Mouse (Mus musculus) ES-Bruce4 (cell line): ENCODE results near the gene Pepd. TPM values are rescaled to one million over a fixed set of nuclear protein-coding genes. Genes with fewer than 3 reads are reported as not detected.

ENCODE experiments used
- H3K27ac ChIP-seq: 2 replicates; pipeline ENCODE4 v1.5.1; 2012; ENCODE audit warnings: low read length, inconsistent platforms; ENCODE audit not compliant: insufficient read depth
- H3K27me3 ChIP-seq: 2 replicates; pipeline ENCODE4 v1.6.1; 2012; ENCODE audit warnings: mild to moderate bottlenecking, low read length, inconsistent platforms; ENCODE audit not compliant: control insufficient read depth, poor library complexity, insufficient read depth, severe bottlenecking
- H3K36me3 ChIP-seq: 2 replicates; pipeline ENCODE4 v1.6.1; 2012; ENCODE audit warnings: inconsistent platforms, mild to moderate bottlenecking, low read length, moderate library complexity; ENCODE audit not compliant: control insufficient read depth, poor library complexity, insufficient read depth, severe bottlenecking
- H3K4me1 ChIP-seq: one replicate; pipeline ENCODE4 v1.8.1; 2011; ENCODE audit warnings: low read length; ENCODE audit not compliant: control insufficient read depth, insufficient read depth
- H3K4me3 ChIP-seq: 2 replicates; pipeline ENCODE4 v1.5.1; 2011; ENCODE audit warnings: low read depth, mild to moderate bottlenecking, low read length
- H3K9ac ChIP-seq: 2 replicates; pipeline ENCODE4 v1.6.1; 2012; ENCODE audit warnings: low read depth, mild to moderate bottlenecking, inconsistent platforms; ENCODE audit not compliant: poor library complexity, severe bottlenecking
- H3K9me3 ChIP-seq: replicated peaks from 2 replicates; pipeline ENCODE4 v1.6.1; 2012; ENCODE audit warnings: mild to moderate bottlenecking, low read length, inconsistent platforms; ENCODE audit not compliant: control insufficient read depth, poor library complexity, insufficient read depth, severe bottlenecking
- CTCF ChIP-seq: IDR thresholded peaks from one replicate; pipeline ENCODE4 v1.8.1; 2011; ENCODE audit warnings: low read depth, low read length
- EP300 ChIP-seq: IDR thresholded peaks from 2 replicates; pipeline ENCODE4 v1.6.1; 2011; ENCODE audit warnings: low read depth, low read length; ENCODE audit not compliant: insufficient read depth
- POLR2A ChIP-seq: IDR thresholded peaks from one replicate; pipeline ENCODE4 v1.8.1; 2011; ENCODE audit warnings: low read length; ENCODE audit not compliant: insufficient read depth
- polyA plus RNA-seq: library from polyadenylated mRNA; stranded (reverse); fragments of >200 nt; gene quantifications from 2 replicates; pipeline ENCODE4 v1.2.4, GENCODE M21; 2011; ENCODE audit warnings: low read depth; ENCODE audit not compliant: missing spikeins, insufficient read depth, insufficient read length

The Pepd gene
- polyA plus RNA-seq, 1 experiment, result 17.7 TPM

- Histone ChIP-seq H3K4me3 (no peak overlapping the region), H3K36me3 (no peaks in the 10 kb centered on the region)
- TF ChIP-seq CTCF (no peak), EP300 (no peak), POLR2A (no peak)
Measured at GRCm38 (mm10) chr7:35028559-35028958, 116.4 kb downstream of the Pepd start.

GRCm38 (mm10) chr7:35029228-35029627 is 117.0 kb downstream of the Pepd start:
- Histone ChIP-seq H3K27me3 (no peaks in the 10 kb centered on the region), H3K9ac (no peak overlapping the region), H3K4me1 (no peaks in the 10 kb centered on the region), H3K27ac (no peak overlapping the region), H3K4me3 (no peak overlapping the region), H3K36me3 (no peaks in the 10 kb centered on the region), H3K9me3 (no peaks in the 10 kb centered on the region)
- TF ChIP-seq EP300 (0 out of 2 replicates have a peak, but pooled peaks have one; percentile 20), CTCF (no peak)

More at GRCm38 (mm10) chr7:35028559-35028958, 116.4 kb downstream of the Pepd start:
- Histone ChIP-seq H3K9ac (no peak overlapping the region), H3K27ac (no peak overlapping the region), H3K9me3 (no peaks in the 10 kb centered on the region), H3K4me1 (no peaks in the 10 kb centered on the region), H3K27me3 (no peaks in the 10 kb centered on the region)

GRCm38 (mm10) chr7:35029648-35030047 is 117.5 kb downstream of the Pepd start:
- no peaks in the 10 kb centered on the region for H3K9me3 ChIP-seq
- no peaks in the 10 kb centered on the region for H3K36me3 ChIP-seq
- no peaks in the 10 kb centered on the region for H3K4me1 ChIP-seq
- TF ChIP-seq CTCF (no peak), POLR2A (no peak)
- no peak overlapping the region for H3K4me3 ChIP-seq
- no peak overlapping the region for H3K27ac ChIP-seq
- H3K27me3 ChIP-seq, result no peaks in the 10 kb centered on the region
- no peak overlapping the region for H3K9ac ChIP-seq

GRCm38 (mm10) chr7:35030567-35030966 is 118.4 kb downstream of the Pepd start:
- Histone ChIP-seq H3K9me3 (no peaks in the 10 kb centered on the region), H3K9ac (no peak overlapping the region), H3K4me3 (no peak overlapping the region), H3K36me3 (no peaks in the 10 kb centered on the region), H3K27ac (no peak overlapping the region), H3K4me1 (no peaks in the 10 kb centered on the region), H3K27me3 (no peaks in the 10 kb centered on the region)
- no peak for TF ChIP-seq POLR2A
- no peak for TF ChIP-seq EP300
- no peak for TF ChIP-seq CTCF

DNA sequence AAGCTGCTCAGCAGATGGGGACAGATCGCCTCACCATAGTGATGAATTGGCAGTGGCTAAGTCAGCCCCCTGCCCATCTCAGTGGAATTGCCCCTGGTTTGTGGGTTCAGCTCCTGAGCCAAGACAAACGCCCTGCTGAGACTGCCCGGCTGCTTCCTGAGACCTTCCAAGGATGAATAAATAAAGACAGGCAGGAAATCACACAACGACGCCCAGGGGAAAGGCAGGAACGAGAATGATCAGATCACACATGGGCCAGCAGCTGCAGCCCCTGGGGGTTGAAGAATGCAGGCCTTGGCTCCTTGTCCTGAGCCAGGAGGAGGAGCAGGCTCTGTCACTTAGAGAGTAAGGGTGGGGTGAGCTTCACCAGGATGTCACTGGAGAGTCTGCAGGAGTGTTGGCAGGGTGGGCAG is 123.0 kb downstream of the Pepd start:
- Histone ChIP-seq H3K9ac (no peak overlapping the region), H3K9me3 (no peaks in the 10 kb centered on the region), H3K27me3 (no peaks in the 10 kb centered on the region), H3K4me3 (no peak overlapping the region), H3K4me1 (no peaks in the 10 kb centered on the region), H3K27ac (no peak overlapping the region), H3K36me3 (no peaks in the 10 kb centered on the region)
- TF ChIP-seq EP300, result no peak
- no peak for TF ChIP-seq CTCF
- no peak for TF ChIP-seq POLR2A

- Histone ChIP-seq H3K27me3 (no peaks in the 10 kb centered on the region), H3K27ac (no peak overlapping the region), H3K36me3 (no peaks in the 10 kb centered on the region), H3K9ac (no peak overlapping the region), H3K4me1 (no peaks in the 10 kb centered on the region), H3K4me3 (no peak overlapping the region), H3K9me3 (no peaks in the 10 kb centered on the region)
- TF ChIP-seq POLR2A, result no peak
- no peak for TF ChIP-seq CTCF
- no peak for TF ChIP-seq EP300
Measured at GRCm38 (mm10) chr7:35035565-35035964, 123.4 kb downstream of the Pepd start.
